Mouse (Mus musculus) bone marrow, adult 2 months (tissue): ENCODE results near the gene AI481877. TPM values are rescaled to one million over a fixed set of nuclear protein-coding genes. Genes with fewer than 3 reads are reported as not detected.

Experiments used
- H3K27ac ChIP-seq: fragments of 200-500 bp; 2 replicates; pipeline ENCODE4 v1.5.1; 2012; ENCODE audit warnings: low read depth, mild to moderate bottlenecking, control low read depth, inconsistent platforms, low read length; ENCODE audit not compliant: control insufficient read depth, poor library complexity, insufficient read depth
- H3K4me1 ChIP-seq: fragments of 200-500 bp; 2 replicates; pipeline ENCODE4 v1.6.1; 2011; ENCODE audit warnings: low read length; ENCODE audit not compliant: control insufficient read depth, insufficient read depth
- H3K4me3 ChIP-seq: fragments of 200-500 bp; replicated peaks from 2 replicates; pipeline ENCODE3; 2011; ENCODE audit warnings: mild to moderate bottlenecking, low read depth, low read length, control low read depth; ENCODE audit not compliant: control insufficient read depth
- CTCF ChIP-seq: fragments of 200-500 bp; IDR thresholded peaks from 2 replicates; pipeline ENCODE4 v1.5.1; 2011; ENCODE audit warnings: low read length, control low read depth; ENCODE audit not compliant: control insufficient read depth, insufficient read depth
- POLR2A ChIP-seq: fragments of 200-500 bp; IDR thresholded peaks from 2 replicates; pipeline ENCODE4 v1.6.1; 2011; ENCODE audit warnings: low read depth, mild to moderate bottlenecking, control low read depth, low read length, borderline replicate concordance; ENCODE audit not compliant: control insufficient read depth
- WGBS: fragments of 180-500 bp; shearing (Covaris S2); methylation state at CpG from one replicate; pipeline ENCODE4 v1.1.7; 2018; 5-methylcytosine and 5-hydroxymethylcytosine counted together
- polyA plus RNA-seq: library from polyadenylated mRNA; stranded (reverse); fragments of >200 nt; gene quantifications from 2 replicates; pipeline ENCODE4 v1.2.4, GENCODE M21; 2011; ENCODE audit warnings: low replicate concordance; ENCODE audit not compliant: missing spikeins, insufficient read depth, insufficient read length

AI481877 gene
- polyA plus RNA-seq, 1 experiment = not detected

DNA sequence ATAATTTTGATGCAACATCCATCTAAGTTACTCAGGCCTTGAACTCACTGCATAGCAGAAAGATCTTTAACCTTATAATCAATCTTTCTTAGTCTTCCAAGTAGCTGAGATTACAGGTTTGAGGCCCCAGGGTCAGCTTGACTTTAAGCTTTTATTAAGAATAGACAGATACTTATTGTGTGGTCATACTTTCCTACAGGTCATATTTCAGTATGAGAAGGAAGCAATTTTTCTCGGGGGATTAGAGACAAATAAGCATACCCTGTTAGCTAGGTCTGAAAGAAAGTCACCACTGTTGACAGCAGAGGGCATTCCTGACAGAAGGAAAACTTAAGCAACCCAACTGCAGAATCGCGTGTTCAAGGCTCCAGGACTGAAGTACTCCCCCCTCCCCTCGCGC is 130.8 kb downstream of the AI481877 start:
- WGBS = 77% methylated on average over 5 of the region's 5 CpGs
- TF ChIP-seq CTCF = no peak
- peaks cover 11% of the 10 kb centered on the region for H3K4me1 ChIP-seq

DNA sequence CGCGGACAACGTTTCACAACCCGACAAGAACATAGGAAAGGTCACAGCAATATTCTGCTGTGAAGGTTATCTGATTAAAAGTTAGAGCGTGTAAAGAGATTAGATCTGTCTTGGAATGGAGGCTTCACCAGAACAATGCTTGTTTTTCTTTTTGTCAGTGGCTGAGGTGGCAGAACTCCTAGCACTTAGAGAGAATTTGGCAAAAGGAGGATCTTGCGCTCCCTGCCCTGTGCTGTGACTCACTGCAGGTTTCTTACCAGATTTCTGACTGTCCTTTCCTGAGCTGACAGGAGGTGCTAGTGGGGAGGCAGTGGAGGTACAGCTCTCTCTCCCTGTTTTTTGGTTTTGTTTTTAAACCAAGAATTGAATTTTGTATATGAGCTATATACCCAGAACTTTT is 131.8 kb downstream of the AI481877 start:
- Histone ChIP-seq H3K4me3 (no peak overlapping the region), H3K4me1 (peaks cover 11% of the 10 kb centered on the region), H3K27ac (no peak overlapping the region)
- 51% methylated on average over 6 of the region's 6 CpGs for WGBS
- TF ChIP-seq CTCF = no peak
- no peak for TF ChIP-seq POLR2A

More for the DNA sequence above, 130.8 kb downstream of the AI481877 start:
- Histone ChIP-seq H3K27ac (no peak overlapping the region), H3K4me3 (no peak overlapping the region)

DNA sequence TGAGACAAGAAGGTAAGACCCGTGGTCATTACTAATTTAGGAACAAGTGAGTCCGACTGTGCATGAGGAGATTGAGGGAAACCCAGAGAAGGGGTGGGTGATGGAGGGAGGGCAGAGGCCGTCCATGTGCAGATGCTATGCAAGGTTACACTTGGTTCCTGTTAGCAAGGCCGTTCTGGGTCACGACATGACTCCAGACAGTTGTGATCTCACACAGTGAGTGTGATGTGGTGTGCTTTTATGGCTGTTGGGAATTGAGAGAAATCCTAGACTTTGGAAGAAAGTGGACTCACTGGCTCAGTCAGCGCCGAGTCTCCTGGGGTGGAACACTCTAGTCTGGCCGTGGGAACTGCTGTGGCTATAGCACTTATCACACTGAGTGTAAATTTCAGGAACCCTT is 132.6 kb downstream of the AI481877 start:
- TF ChIP-seq CTCF (no peak), POLR2A (no peak)
- Histone ChIP-seq H3K27ac (no peak overlapping the region), H3K4me1 (peaks cover 9% of the 10 kb centered on the region), H3K4me3 (no peak overlapping the region)
- 53% methylated on average over 8 of the region's 8 CpGs for WGBS

DNA sequence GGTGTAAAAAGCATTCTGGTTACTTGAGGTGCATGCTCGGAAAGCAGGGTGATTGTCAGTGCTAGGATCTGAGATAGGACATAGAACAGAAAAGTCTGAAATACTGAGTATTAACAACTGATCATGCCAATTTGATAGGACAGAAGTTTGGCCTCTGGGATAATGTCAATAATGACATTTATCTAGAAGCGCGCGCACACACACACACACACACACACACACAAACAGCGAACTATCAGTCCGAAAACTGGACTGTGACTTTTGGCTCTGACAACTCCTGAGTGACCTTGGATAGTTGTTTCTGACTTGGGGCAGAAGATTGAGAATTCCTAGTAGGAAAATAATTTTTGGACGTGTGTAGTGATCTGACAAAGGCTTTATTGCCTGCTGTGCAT is 135.0 kb downstream of the AI481877 start:
- 36% methylated on average over 7 of the region's 7 CpGs for WGBS
- Histone ChIP-seq H3K27ac (no peak overlapping the region), H3K4me3 (peak overlapping the region; percentile 79), H3K4me1 (peaks cover 6% of the 10 kb centered on the region; the same call in 1 of the 2 replicates)
- TF ChIP-seq CTCF (no peak), POLR2A (no peak)

DNA sequence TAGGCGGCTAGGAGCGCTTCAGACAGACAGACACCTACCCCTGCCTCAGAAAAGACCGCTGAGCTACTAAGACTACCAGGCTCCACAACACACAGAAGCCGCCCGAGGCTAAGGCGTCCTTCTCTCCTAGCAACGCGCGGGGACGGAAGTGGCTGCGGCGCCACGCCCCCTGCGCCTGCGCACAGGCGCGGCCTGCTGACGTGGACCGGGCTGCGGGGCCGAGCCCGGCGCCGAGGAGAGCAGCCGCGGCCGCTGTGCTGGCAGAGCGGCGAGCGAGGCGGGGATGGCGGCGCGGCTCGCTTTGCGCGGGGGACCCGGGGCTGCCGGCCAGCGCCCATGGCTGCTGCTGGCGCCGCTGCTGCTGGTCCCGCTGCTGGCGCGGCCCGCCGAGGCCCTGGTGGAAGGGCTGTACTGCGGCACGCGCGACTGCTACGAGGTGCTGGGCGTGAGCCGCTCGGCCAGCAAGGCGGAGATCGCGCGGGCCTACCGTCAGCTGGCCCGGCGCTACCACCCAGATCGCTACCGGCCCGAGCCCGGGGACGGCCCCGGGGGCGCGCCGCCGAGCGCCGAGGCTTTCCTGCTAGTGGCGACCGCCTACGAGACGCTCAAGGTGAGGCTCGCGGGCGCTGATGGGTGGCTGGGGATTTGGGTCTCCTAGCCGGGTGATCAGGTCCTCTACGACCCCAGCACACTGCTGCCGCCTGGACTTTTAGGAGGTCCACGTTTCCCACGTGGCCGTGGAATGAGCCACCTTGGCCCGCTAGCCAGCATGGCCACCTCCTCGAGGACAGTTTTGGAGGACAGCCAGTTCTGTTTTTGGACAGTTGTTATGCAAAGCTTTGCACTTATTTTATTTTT is 135.6 kb downstream of the AI481877 start, which contains the start of gene Gm20503:
Gene Gm20503, plus strand, starts transcription at position 263 of the 858 bp plus-strand sequence.
- no peak for TF ChIP-seq CTCF
- TF ChIP-seq POLR2A = peak; percentile 78; the same call in 1 of the 2 replicates
- peak within 1 kb of the TSS; percentile 79 for H3K4me3 ChIP-seq
- peaks cover 4% of the 10 kb centered on the region; the same call in 1 of the 2 replicates for H3K4me1 ChIP-seq
- H3K27ac ChIP-seq = peak within 1 kb of the TSS; percentile 81
- WGBS = under 1% methylated on average over 89 of the region's 89 CpGs

DNA sequence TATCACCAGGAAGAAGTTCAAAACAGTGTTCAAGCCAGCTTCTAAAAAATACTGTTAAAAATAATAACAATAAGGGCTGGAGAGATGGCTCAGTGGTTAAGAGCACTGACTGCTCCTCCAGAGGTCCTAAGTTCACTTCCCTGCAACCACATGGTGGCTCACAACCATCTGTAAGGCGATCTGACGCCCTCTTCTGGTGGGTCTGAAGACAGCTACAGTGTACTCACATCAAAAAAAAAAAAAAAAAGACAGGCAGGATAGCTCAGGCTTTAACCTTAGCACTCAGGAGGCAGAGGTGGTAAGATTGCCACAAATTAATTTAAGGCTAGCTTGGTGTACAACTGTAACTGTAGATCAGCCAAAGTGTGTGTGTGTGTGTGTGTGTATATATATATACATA is 138.2 kb downstream of the AI481877 start:
- 3% methylated on average over 2 of the region's 2 CpGs for WGBS
- H3K4me3 ChIP-seq = no peak overlapping the region
- no peak overlapping the region for H3K27ac ChIP-seq
- H3K4me1 ChIP-seq = no peaks in the 10 kb centered on the region
- TF ChIP-seq POLR2A (no peak), CTCF (peak; percentile 52)

DNA sequence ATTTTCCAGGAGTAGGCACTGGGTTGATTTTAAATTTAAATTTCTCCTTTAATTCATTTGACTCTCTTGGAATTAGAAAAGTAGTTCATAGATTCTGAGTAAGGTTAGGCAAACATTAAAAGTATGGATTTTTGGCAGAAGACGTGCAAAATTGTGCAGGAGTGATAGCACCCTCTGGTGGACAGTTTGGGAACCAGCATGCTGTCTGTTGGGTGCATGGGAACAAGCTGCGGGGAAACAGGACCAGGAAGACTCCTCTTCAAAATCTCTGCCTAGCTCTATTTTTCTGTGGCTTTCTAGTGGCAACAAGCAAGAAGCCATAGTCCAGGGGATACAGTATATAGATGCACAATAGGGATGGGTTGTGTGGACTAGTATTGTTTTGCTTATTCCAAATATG is 139.1 kb downstream of the AI481877 start:
- Histone ChIP-seq H3K27ac (no peak overlapping the region), H3K4me1 (no peaks in the 10 kb centered on the region), H3K4me3 (no peak overlapping the region)
- 2% methylated on average over 2 of the region's 2 CpGs for WGBS
- TF ChIP-seq POLR2A = no peak
- TF ChIP-seq CTCF = peak; percentile 90

DNA sequence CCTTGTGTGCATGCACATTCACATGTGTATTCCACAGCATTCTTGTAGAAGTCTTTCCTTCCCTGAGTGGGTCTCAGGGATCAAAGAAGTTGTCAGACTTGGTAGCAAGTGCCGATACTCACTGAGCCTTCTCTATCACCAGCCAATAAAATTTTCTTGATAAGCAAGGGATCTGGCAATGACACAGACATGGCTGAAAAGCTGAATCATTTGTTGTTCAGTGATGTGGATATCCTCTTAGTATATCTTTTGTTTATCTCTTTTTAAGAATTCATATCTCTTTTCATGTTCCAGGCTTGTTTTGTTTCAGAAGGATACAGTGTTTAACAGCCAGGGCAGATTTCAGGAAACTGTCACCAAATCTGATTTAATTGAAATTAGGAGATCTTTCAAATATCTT is 140.1 kb downstream of the AI481877 start:
- WGBS = 70% methylated on average over 1 of the region's 1 CpGs
- no peaks in the 10 kb centered on the region for H3K4me1 ChIP-seq

More for the DNA sequence above, 140.1 kb downstream of the AI481877 start:
- no peak for TF ChIP-seq CTCF
- TF ChIP-seq POLR2A = no peak
- H3K4me3 ChIP-seq = no peak overlapping the region
- no peak overlapping the region for H3K27ac ChIP-seq
